Mouse (Mus musculus) erythroblast, adult 5-6 weeks (primary cell): Measurements from ENCODE around the gene Tsga13. TPM values are rescaled to one million over a fixed set of nuclear protein-coding genes. Genes with fewer than 3 reads are reported as not detected.

Experiments
- ATAC-seq: replicated peaks from 2 replicates; pipeline ENCODE4 v1.8.0; 2016; ENCODE audit warnings: moderate number of reproducible peaks, mild to moderate bottlenecking, moderate TSS enrichment, inconsistent platforms; ENCODE audit not compliant: poor library complexity, low FRiP score, severe bottlenecking
- total RNA-seq, 2 experiments: library from RNA; stranded (forward) in 1 of 2; stranded (reverse) in 1 of 2; fragments of 150-400 nt in 1 of 2; fragments of 200-764, 138-1000 nt in 1 of 2; gene quantifications; 2 replicates each; pipeline versions ENCODE4 v1.2.3 to v1.2.4; 2015 to 2017; ENCODE audit warnings: low replicate concordance in 2 of 2

Gene Tsga13
- total RNA-seq (2015; ENCODE audit: low replicate concordance) (not detected in 2 replicates), total RNA-seq (2017; ENCODE audit: low replicate concordance) (not detected in 2 replicates)

- no peak for ATAC-seq
Measured at GRCm38 (mm10) chr6:30915473-30915872, at the start of gene Tsga13. Tsga13 (minus strand) TSS chr6:30915573.

DNA sequence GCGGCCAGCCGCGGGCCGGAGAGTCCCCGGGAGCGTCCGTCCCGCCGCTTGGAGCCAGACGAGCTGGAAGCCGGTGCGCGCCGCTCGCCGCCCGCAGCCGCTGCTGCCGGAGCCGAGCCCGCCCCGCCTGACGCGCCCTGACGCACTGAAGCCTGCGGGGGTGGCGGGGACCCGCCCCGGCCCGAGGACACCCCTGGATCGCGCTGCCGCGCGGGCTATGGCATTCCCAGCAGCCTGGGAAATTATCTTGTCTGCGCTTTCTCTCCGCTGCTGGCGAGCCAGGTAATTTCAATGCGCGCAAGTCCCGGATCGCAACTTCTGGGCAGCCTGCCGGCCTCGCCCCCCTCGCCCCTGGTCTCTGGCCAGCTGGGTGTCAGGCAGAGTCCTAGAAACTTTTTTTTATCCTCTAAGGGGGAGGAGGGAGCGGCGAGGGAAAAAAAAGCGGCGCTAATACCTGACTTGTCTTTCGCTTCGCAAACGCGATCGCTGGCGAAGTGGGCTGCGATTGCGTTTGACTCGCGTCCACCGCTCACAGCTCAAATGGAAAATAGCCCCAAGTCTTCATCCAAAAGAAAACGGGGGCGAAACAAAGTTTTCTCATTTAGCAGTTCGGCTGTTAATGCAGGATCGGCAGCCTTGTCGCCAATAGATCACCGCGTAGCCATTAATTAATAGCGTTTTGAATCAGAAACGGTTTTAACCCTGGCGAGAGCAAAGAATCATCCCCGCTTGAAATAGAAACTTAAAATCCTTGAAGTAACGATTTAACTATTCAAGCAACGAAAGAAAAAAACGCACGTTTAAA is 43.6 kb upstream of the Tsga13 start, which contains the start of gene Klf14:
Gene Klf14 (minus strand): TSS at position 343 of the 805 bp plus-strand sequence.
- ATAC-seq: no peak

DNA sequence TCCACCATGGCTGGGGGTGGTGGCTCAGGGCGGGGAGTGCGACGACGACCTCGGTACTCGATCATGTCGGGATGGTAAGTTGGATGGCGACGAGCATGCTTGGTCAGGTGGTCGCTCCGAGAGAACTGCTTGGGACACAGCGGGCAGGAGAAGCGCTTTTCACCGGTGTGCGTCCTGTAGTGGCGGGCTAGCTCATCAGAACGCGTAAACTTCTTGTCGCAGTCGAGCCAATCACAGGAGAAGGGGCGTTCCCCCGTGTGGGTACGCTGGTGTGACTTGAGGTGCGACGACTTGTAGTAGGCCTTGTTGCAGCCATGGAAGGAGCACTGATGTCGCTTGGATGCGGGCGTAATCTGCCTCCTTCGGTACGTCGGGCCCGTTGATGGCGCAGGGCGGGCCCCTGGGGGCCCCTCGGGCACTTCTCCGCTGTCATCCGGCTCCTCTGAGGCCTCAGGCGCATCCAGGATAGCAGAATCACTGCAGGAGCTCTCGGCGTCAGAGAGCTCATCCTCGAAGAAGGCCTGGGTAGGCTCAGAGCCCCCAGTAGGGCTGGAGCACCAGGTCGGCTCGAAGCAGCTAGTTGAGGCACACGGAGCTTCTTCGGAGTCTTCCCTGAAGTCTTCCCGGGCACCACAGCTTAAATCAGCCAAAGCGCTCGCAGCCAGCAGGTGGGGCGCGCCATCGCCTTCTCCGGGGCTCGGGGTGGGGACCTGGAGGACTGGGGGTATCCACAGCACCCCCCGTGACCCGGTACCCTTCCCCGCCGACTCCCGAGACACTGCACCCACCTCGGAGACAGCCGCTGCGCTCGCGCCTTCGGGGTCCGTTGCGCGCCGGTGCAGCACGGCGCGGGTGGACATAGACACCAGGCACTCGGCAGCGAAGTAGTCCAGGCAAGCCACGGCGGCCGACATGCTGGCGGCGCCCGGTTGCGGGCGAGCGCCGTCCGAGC is 42.7 kb upstream of the Tsga13 start:
- ATAC-seq: no peak

GRCm38 (mm10) chr6:30939264-30939663 is 23.9 kb upstream of the Tsga13 start:
- no peak for ATAC-seq

GRCm38 (mm10) chr6:30922821-30923220 is 7.4 kb upstream of the Tsga13 start:
- no peak for ATAC-seq

DNA sequence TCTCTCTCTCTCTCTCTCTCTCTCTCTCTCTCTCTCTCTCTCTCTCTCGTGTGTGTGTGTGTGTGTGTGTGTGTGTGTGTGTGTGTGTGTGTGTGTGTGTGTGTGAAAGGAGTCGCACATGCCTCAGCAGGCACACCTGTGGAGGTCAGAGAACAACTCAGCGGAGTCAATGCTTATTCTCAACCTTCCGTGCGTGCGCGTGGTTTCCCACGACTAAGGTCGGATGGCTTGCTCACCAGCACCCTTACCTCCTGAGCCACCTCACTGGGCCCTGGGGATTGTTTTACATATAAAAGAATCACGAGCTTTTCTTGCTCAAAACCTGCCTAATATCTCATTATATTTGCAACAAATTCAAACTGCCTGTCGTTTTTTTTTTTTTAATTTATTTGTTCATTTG is 6.5 kb upstream of the Tsga13 start:
- ATAC-seq: no peak

DNA sequence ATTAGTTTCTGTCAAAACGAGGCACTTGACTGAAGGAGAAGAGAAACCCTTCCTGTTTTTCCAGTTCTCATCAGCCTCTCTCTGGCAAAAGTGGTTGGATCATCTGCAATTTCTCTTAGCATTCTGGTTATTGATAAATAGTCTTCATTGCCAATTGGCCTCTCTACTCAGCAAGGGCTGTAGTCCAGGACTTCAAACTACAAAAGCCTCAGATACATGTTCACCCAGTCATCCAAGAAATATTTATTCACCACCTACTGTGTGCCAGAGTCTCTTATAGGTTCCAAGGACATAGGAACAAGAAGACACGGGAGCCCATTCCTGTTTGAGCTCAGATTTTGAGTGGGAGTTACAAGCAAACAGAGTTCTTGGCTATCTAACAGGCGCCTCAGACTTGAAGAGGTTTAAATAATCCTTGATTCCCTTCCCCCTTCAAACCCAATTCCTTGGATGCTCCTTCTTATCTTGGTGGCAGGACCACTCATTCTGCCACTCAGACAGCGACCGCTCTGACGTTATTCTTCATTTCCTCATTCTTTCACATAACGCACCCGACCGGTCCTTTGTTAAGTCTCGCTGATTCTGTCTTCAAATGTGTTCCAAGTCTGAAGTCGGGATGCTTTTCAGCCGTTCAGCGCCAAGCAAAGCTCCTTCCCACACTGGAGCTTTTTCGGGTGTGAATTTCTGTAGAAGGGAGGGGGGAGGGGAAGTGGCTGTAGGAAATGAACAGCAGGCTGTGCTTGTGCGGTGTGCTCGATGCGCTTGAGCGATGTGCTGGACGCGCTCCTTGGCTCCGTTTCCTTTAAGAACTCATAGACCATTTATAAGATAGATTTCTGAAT is 5.7 kb upstream of the Tsga13 start:
- no peak for ATAC-seq

DNA sequence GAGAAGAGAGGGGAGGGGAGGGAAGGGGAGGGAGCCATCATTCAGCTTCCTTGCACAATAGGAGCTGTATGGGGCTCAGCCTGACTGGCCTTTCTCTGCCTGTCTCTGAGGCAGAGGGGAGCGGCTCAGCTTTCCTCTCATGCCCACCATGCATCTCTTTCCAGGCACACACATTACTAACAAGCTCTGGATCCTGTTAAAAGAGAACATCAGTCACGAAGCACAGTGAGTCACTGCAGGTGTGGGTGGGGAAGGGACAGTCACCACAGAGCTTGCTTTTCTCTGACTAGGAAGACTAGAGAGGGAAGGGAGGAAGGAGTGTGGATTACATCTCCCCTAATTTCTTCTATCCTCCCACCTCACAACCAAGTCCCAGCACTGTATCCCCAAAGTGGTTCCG is 7.4 kb downstream of the Tsga13 start:
- no peak for ATAC-seq

GRCm38 (mm10) chr6:30904911-30905310 is 10.5 kb downstream of the Tsga13 start:
- ATAC-seq: no peak

DNA sequence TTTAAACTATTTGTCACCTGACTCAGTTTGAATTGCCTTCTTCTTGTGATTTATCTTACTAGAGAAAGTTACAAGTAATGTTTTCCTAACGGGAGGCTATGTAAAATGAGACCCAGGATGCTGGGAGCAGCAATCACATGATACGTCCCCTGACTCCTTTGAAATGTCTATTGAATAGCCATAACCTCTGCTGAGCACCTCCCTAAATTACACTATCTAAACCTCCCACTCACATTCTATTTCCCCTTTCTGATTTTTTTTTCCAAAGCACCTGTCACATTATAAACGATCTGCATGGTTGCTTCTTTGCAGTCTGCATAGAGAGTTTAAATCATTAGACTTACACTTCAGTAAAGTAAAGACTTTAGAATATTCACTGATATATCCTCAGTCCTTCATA is 11.3 kb downstream of the Tsga13 start:
- no peak for ATAC-seq

- ATAC-seq: no peak
Measured at GRCm38 (mm10) chr6:30897520-30897919, 17.9 kb downstream of the Tsga13 start.

GRCm38 (mm10) chr6:30896986-30897327 is 18.4 kb downstream of the Tsga13 start:
- ATAC-seq: peak; percentile 51

DNA sequence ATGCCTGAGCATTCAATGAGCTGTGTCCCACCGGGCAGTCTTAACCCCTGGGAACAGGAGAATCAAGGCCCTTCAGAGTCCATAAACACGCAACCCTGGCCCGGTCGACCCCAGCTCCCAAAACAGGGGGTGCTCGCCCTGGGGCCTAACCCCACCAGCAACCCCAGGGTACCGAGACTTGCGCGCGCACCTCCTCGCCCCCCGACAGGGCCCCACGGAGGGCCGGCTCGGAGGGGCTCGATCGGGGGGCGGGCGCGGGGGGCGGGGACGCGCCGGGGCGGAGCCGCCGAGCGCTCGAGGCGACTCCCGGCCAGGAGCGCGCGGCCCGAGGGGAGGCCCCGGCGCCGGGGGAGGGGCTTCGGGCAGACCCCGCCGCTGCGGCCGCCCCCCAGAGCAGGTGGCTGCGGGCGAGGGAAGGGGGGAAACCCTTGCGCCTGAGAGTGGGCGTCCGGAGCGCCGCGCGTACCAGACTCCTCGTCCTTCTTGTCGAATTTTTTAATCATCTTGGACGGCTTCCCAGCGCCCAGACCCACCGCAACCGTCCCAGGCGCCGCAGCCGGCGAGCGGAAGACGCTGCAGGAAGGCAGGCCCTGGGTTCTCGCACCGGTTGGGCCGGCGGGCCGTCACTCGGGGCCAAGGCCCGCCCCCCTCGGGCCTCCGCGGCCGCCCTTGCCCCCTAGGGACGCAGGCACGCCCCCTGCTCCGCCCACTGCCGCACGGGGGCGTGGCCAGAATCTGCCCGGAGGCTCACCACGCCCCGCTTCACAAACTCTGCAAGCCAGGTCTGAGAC is 19.0 kb downstream of the Tsga13 start, which contains the start of gene Copg2:
Gene Copg2 (minus strand): TSS at position 600 of the 791 bp plus-strand sequence.
- peak; percentile 99 for ATAC-seq

GRCm38 (mm10) chr6:30895819-30896194 is 19.6 kb downstream of the Tsga13 start:
- ATAC-seq: no peak

GRCm38 (mm10) chr6:30893081-30893480 is 22.3 kb downstream of the Tsga13 start:
- ATAC-seq: no peak

- ATAC-seq: no peak
Measured at GRCm38 (mm10) chr6:30891761-30892160, 23.6 kb downstream of the Tsga13 start.

DNA sequence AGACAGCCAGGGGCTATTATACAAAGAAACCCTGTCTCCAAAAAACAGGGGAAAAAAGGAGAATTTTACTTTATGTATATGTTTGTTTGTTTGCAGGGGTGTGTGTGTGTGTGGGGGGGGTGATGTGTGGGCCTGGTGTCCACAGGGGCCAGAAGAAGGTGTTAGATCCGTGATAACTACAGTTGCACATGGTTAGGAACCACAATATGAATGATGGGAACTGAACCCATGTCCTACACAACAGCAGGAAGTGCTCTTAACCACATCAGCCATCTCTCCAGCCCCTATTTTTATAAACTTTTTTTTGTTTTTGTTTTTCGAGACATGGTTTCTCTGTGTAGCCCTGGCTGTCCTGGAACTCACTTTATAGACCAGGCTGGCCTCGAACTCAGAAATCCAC is 30.5 kb downstream of the Tsga13 start:
- ATAC-seq: no peak

DNA sequence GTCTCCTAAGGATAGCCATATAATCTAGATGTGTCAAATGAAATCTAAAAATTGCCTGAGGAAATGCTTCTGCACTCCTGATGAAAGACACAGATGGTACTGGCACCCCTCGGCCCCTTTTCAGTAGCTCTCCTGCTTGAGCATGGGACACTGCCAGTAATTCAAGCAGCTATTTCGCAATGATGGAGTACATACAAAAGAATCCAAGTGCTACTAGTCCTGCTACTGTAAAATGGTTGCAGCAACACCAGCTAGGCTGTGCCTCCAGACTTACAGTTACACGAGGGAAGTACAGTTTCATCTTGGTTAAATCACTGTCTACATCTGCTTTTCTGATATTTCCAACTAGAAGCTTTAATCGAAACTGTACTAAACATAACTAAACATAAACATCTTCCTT is 31.9 kb downstream of the Tsga13 start:
- ATAC-seq: no peak

DNA sequence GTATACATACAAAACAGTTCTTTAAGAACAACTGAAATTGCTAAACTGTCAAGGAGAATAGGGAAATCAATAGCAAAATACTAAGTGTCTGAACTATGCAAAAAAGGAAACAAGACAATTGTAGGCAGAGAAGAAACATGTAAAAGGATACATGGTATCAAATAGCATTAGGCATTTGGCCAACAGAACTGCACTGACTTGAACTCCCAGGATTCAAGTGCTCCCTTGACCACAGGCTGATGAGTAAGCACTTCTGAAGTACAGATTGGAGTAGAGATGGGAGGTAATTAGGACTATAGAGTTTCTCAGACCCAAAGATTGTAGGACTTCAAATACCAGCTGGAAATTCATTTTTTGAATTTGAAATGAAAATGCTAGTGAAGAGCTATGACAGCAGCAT is 38.7 kb downstream of the Tsga13 start:
- no peak for ATAC-seq
